Mouse (Mus musculus): Measurements from ENCODE around the gene H2-T23.

The H2-T23 gene

DNA sequence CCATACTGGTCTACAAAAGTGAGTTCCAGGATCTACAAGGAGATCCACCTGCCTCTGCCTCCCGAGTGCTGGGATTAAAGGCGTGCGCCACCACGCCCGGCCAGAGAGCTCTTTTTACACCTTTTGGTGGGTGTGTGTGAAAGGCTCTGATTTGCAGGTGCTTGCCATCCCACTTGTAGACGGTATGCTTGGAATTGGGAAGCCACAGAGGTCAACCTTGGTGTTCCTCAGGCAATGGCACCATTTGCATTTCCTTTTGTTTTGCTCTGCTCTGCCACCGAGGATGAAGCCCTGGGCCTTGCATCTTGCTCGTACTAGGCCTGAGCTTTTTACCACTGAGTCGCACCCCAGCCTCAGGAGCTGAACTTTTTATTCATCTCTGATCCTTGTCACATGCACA, 50.9 kb downstream of the H2-T23 start:
- no peak for DNase-seq

- peak; percentile 79 to 84 for DNase-seq
Measured at GRCm38 (mm10) chr17:35980363-35980754, 52.3 kb downstream of the H2-T23 start.

Data from cerebellum, postnatal 10 days (tissue).